Mouse (Mus musculus): Measurements from ENCODE around the gene Ndrg3.

The Ndrg3 gene

DNA sequence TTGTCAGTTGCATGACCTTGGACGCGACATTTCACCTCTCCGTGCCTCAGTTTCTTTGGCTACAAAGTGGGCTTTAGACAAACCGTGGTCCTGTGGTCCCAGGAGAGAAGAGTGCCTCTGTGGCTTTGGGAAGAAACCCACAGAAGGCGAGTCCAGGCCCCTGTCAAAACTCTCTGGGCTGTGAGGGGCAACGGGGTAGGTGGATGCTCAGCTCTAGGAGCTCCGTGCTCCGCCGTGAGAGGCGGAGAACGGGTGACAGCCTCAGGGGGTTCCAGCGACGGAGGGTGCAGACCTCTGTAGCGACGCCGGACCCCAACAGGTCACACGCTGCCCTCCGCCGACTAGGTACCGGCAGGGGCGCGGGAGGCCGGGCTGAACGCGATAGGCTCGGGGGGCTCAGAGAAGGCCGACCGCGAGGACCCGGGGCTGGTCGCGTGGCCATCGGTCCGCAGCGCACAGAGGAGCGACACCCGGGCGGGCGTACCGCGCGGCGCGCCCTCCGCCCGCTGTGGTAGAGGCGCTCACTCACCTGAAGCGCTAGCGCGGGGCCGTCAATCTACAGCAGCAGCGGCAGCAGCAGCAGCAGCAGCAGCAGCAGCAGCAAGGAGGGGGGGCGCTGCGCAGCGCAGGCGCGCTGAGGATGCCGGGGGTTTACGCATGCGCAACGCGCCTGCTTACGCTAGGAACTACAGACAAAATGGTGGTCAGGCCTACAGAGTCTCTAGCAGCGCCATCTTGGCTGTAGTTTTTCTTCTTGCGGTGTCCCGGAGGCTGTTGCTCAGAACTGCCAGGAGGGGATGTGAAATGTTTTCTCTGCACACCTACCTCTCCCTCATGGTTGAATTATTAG, at the start of gene Ndrg3:
Gene Ndrg3 (minus strand): TSS at position 587 of the 850 bp plus-strand sequence.
- peak; percentile 98 to 99 for DNase-seq

DNA sequence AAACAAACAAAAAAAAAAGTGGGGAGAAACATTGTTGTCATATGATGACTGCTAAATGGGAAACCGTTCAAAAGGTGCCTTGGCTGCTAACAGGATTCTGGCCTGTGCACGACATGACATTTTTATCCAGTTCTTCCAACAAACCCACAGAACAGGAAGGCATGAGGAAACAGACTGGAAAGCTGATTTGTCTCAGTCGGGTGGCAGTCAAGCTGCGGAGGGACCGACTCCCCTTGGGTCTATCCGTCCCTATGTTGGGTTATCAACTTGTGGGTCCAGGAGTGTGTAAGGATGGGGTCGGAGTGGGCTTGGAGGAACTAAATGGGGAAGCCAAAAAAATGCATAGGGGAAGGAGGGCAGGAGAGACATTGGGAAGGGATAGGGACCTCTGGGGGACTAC, 49.6 kb upstream of the Ndrg3 start:
- DNase-seq = no peak

DNA sequence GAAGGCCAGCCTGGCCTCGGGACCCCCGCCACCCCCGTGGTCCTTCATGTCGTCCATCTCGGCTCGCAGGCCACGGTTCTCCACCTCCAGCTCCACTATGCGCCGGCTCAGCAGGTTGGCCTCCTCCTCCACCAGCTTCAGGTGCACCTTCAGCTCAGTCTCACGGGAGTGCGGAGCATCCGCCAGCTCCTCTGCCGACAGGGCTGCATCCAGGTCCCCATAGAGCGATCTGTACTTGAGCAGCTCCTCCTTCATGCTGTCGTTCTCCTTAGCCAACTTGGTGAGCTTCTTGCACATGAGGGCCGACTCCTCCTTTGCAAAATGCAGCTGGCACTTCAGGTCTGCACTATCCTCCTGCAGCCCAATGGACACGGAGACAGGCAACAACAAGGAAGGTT, 48.8 kb upstream of the Ndrg3 start:
- DNase-seq = no peak

DNA sequence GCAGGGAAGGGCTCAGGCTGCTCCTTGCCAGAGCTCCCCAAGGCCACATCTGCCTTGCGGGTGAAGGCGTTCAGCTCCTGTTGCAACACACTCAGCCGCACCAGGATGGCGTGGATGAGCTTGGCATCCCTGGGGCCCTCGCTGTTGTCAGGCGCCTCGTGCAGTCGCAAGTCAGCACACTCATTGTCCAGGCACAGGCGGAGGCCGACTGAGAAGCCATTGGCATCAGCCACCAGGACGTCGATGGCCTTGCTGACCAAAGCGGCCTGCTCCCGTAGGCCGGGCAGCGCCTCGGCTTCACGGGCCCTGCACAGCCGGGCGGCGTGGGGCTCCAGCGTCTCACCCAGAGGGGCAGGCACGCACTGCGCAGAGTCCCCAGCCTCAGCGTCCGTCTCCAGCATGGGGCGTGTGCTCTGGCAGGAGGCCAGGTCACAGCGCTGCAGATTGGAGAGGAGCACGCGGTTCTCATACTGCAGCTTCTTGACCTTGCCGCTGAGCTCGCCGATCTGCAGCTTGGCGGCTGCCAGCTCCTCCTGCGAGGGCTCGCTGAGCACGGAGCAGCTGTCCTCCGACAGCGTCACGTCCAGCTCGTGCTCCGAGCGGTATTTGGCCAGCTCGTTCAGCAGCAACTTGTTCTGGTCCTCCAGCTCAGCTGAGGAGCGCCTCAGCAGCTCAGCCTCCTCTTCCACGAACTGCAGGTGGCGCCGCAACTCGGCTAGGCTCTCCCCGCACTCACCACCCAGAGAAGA, 48.2 kb upstream of the Ndrg3 start:
- peak; percentile 67 to 92 for DNase-seq

DNA sequence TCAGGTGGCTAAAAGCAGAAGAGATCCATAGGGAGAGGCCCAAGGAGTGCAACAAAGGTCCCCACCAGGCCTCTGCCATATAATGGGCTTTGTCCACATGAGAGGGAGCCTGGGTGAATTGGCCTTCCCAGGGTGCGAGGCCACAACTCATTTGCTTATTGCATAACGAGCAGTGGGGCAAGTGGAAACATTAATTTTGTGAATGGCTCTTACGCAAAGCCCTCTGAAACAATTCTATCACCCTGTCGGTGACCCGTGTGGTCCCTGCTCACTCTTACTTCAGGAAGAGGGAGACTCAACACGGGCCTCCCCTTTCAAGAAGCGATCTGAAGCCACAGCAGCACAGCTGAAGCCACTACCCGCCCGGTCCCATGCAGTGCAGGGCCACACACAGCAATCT, 45.4 kb upstream of the Ndrg3 start:
- no peak for DNase-seq

DNA sequence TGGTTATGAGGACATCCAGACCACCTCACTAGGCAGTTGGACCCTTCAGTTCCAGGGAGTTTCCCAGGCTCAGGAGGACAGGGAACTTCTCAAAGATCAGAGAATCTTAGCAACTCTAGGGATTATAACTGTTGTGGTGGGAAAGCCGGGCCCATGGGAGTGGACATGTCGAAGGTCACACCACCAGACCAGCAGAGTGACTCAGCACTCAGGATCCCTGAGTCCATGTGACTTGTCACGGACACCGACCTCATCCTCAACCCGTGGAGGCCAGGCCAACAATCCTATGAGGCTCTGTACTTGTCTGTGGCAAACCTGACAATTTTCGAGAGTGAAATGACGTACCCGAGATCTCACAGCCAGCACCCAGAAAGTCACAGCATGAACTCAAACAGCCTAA, 44.5 kb upstream of the Ndrg3 start:
- DNase-seq = peak in 1 of 2 experiments; percentile 50

DNA sequence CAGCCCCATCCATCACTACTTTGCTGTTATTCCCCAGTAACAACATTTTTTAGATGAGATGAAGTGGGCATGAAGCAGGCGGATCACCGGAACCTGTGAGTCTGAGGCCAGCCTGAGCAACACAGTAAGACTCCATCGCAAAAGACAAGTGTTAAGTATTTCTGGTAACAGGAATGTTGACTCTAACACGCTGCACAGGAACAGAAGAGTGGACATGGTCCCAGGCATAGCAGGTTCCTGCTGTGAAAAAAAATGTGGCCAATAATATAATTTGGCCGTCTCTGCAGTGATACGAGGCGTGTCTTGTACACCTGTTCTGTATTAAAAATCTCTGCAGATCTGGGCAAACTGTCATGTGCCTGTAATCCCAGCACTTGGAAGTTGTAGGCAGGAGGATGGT, 43.5 kb upstream of the Ndrg3 start:
- DNase-seq = no peak

DNA sequence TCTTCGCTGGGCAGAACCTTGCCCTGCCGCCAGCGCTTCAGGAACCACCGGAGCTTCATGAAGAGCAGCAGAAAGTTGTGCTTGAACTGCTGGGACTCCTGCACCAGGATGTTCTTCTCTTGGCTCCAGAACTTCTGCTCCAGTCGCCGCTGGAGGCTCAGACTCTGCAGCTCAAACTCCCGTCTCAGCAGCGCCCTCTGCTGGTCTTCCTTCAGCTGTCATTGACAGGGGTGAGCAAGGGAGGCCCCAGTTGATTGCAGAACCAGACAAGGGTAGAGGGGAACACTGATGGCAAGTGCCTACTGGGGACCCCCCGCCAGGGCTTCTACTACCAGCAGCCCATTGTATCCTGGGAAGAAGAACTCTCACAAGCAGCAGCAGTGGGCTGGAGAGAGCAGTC, 38.9 kb upstream of the Ndrg3 start:
- DNase-seq = peak; percentile 79 to 85

DNA sequence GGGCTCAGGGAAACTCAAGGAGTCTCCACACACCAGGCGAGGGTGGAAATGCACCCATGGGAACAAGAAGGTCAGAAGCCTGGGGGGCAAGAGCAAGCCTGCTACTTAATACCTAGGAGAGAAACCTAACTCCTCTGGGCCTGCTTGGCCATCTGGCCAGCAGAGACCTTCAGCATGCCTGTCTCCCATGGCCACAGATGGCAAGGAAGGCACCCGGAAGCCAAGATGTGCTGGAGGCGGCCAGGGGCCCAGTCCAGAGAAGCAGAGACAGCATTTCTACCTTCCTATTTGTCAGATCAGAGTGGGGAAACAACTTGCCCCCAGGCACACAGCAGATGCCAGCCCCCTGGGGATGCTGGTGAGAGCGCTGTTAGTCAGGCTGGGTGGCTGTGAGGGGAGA, 36.4 kb upstream of the Ndrg3 start:
- DNase-seq = no peak

DNA sequence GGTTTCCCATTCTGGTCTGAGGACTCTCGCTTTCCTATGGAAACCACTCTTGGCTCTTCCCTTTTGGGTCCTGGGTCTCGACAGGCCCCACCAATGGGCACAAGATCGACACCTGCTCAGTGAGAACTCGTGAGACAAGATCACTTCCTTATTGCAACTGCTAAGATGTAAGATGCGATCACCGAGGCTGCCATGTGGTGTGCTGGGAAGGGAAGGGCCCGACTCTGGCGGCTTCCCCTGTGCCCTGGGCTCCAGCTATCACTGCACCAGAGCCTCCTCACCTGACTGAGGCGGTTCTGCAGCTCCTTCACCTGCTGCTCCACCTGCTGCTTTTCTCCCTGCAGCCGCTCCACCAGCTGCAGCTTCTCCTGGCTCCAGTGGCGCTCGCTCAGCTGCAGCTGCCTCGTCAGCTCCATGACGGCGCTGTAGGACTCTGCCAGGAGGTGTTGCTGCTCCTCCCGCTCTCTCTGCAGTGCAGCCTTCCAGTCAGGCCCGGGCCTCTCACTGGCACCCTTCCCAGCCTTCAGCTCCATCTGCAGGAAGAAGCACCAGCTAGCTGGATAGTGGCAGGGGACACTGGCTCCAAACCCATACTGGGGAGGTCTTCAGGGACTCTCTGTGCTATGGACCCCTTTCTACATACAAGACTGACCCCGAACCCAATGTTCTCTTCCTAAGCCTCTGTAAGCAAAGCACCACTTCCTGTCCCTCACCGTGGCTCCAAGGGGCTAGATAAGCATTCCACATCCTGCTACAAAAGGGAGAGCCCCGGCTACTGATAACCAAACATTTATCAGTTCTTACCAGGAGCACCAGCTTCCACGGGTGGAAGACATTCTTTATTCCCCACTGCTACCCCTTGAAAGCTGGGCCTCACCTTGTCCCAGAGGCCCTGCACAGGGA, 35.5 kb upstream of the Ndrg3 start:
- DNase-seq = no peak

DNA sequence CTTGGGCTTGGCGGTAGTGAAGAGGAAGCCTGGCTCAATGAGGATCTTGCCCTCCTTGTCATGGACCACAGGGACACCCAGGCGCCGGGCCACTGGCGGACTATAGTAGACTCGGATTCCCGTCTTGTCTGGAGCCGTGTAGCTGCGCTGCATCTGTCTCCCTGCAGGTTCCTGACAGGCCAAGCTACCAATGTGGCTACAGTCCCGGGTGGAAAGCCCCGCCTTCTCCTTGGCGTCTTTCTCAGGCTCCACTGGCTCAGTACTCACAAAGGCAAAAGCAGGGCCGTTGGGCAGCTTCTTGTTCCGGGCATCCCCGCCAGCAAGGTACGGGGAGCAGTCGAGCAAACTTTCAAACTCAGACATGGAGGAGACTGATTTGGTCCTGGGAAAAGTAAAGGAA, 29.3 kb upstream of the Ndrg3 start:
- DNase-seq = no peak

DNA sequence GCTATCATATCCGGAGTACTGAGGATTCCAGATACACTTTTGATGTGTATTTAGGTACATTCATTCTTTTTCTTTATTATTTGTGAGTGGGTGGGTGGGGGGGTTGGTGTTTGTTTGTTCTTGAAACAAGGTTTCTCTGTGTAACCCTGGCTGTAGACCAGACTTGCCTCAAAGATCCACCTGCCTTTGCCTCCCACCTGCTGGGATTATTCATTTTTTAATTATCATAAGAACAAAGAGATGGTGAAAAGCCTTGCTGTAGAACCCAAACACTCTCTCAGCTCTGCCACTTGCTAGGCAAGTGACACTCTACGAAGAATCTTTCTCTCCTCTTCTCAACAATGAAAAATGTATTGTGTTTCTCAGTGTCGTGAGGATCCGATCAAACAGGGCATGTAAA, 27.4 kb upstream of the Ndrg3 start:
- DNase-seq = no peak

DNA sequence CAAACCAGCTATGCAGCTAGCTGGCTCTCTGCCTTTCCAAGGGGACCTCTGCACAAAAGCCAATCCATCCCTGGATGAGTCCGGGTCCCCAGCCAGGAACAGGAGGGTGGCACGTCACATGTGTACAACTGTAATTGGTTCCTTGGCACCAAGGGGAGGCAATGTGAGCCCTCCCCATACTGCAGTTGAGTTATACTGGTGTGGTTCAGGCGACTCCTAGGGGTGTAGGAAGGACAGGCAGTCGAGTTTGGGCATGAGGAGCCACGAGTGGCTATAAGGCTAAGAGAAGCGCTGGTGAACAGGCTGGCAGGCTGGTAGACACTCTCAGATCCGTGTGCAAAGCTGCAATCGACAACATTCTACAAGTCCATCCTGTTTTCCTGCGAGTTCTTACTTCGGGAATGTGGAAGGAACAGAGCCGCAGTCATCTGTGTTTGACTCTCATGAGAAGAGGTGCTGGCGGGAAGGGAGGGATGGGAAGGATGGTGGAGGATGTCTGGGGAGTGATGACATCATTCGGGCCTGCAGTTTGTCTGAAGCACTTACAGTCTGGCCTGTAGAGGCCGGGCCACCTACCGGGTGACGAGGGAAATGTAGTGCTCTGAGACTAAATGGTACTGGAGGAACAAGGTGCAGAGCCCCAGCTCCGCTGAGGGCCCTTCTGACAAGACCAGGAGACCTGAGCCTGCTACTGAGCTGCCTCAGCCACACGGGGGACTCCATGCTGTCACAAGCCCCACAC, 24.8 kb upstream of the Ndrg3 start:
- no peak for DNase-seq

DNA sequence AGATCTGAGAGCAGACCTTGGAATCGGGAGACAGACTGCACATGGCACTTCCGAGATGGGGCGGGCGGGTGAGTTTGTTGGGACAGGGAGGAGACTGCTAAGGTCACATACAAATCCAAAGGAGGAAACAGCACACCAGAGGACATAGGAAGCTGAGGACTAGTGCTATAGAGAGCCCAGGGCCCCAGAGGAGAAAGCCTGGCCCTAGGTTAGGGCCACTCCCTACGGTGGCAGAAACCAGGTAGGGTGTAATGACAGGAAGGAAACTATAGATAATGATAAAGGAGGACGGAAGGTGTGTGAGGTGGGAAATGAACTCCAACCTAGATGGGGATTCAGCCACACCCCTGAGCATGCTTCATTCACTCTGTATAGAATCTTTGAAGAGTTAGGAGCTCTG, 20.5 kb upstream of the Ndrg3 start:
- no peak for DNase-seq

DNA sequence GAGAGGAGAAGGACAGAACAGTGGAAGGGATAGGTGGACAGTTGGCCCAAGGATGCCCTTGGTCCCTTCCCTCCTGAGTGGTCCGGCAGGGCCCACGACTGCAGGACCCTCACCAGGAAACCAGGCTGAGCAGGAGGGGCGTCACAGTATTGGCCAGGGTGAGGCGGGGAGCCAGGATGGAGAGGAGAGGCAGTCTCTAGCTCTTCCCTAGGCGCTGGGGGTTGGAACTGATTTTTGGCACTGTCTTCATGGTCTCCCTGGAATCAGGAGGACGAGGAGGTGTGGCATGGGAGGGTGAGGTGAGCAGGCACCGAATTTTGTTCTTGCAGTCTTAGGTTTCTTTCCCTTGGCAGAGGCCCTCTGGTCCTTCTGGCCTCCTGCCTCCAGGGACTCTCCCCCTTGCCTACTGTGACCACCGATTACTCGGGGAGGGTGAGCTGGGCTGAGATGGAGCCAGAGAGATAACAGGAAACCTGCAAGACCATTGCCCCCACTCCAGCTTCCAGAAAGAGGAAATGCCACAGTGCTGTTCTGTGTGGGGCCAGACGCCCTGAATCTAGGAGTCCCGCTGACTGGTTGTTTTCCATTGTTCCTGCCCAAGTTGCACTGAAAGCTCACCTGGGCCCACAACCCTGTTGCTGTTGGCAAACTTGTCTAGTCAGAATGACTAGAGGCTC, 18.9 kb upstream of the Ndrg3 start:
- no peak for DNase-seq

DNA sequence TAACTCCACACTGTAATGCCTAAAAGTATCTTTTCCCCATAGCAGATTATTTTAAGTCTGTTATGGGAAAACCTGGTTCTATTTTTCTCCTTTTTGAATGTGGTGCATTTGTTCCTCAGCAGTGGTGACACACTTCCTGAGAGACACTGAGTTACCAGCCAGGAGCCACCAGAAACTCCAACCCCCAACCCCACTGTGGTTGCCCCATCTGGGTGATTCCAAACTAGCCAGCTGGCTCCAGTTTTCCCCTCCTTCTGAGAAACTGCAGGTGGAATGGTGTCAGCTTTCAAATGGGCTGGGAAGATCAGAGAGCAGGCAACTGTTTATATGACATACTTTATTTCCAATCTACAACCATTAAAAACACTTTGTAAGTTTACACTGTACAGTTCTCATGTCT, 18.3 kb upstream of the Ndrg3 start:
- DNase-seq = peak in 1 of 2 experiments; percentile 44

DNA sequence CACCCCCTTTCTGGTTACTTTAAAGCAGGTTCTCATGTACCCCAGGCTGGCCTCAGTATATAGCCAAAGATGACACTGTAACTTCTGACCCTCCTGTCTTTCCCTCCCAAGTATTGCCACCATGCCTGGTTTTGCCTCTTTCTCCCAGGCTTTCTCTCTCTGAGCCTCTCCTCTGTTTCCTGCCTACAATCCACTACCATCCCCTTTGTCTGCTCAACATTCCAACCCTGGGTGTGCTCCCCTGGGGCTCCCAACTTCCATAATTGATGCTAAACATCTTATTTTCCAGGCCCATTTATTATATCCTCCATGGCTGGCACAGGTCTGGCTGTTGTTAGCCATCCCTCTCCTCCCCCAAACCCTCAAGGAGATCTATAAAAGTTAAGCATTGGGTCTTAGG, 16.7 kb upstream of the Ndrg3 start:
- no peak for DNase-seq

DNA sequence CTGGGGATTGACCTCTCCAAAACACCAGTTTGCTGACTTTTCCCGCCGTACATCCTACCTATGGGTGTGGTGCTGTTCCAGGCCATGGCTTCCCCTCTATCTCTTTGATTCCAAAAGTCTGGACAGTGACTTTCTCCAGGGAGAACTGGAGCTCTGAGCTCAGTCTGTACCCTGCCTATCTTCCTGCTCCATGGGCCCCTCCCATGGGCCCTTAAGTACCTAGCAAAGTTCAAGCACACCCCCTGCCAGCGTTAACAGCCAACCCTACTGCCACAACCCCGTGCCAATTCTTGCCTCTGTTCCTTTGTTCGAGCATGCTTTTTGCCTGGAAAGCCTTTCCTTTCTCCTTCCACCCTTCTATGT, 15.4 kb upstream of the Ndrg3 start:
- DNase-seq = no peak

DNA sequence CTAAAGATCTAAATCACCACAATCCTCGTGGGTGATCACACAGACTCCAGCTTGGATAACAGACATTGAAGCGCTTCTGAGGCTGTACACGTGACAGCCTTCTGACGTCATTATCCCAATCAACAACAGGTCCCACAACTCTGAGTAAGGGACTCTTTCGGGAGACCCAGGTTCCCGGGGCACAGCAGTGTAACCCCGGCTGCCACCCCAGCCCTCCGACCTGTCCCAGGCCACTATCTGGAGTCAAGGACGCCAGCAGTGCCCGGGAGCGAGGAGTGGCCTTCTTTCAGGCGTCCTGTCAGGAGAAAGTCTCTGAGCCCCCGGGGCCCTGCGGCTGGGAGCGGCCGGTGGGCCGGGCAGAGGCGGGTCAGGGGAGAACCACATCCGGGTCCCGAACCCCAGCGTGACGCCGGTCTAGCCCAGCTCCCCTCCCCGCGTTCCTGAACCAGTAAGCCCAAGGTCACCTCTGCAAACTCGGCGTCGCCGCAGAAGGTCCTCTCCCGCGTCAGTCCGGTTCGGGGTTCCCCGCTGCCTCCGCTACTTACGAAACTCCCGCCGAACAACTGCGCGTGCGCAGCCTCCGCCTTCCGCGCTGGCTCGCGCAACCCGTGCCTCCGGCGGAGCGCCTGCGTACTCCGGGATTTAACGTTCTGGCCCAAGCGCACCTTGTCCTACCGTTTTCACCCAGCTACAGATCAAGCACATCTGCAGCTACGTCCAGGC, 14.8 kb upstream of the Ndrg3 start, which contains the start of gene Dsn1:
Gene Dsn1 (minus strand): TSS at position 644 of the 723 bp plus-strand sequence.
- peak; percentile 91 for DNase-seq

DNA sequence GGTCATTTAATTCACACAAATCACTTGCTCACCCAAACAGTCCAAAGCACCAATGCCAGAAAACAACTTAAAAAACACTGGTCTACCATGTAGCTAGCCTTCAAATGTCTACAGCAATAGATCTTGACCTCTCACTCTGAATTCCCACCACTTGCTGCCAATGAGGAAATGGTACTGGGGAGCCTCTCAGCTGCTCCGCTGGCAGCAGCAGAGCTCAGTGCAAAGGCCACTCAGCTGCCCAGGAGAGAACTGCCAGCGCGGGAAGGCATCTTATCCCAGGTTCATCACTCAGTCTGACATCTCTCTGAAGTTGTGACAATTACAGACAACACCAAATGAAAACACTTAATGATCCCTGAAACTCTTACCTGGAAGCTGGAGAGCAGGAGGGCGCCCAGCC, 10.5 kb upstream of the Ndrg3 start:
- DNase-seq = no peak

DNA sequence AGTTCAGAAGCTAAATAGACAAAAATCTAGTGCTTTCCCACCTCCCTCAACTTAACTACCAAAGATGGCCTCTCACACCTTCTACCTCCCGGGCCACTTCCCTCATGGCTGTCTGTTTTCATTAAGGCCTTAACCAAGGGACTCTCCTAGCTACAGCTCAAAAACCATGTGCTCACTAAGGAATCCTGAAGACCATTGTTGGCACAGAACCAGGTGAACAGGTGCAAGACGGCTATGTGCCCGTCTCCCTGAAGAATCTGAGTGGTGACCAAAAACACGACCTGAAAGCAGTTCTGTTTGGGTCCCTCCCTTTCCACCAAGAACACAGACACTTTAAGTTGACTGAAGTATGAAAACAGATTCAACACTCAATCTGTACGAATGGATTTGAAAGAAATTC, 6.4 kb upstream of the Ndrg3 start:
- DNase-seq = no peak
